ENCODE assay signal across 12 mouse cellular contexts in the genomic region with DNA sequence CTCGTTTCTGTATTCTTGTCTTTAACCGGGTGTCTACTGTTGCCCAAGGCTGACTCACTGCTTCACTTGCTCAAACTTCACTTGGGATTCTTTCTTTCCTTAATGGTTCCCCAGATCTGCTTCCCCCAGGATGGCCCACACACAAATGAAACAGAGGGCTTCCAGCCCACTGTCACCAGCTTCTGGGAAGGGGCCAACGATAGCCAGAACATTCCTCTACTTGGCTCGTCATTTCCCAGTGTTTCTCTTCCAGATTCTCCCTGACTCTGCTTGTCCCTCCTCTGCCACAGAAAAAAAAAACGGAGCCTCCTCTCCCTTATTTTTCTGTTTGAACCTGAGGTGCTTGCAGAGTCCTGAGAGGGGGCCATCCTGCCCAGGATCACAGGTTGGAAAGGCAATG. TPM values are rescaled to one million over a fixed set of nuclear protein-coding genes. Genes with fewer than 3 reads are reported as not detected.
DNase-seq lines count a peak whose midpoint lies in the region; ATAC-seq and TF ChIP-seq lines count a peak whose summit lies in the region.
"Had no signal": no experiment of that assay in that cellular context is flagged by ENCODE, and none has a peak within 500 bp of the region (broad histone marks: within the 10 kb centered on the region; RNA-seq: fewer than 3 reads in every experiment).

No protein-coding gene starts in this region.

- TF ChIP-seq EP300 in CH12.LX (IDR thresholded peaks at IDR 0.05; ENCODE audit: low read length), result no peak

- WGBS in kidney, embryonic 14.5 days, result 71% methylated on average over 5 of the region's 5 CpGs
- WGBS in embryonic facial prominence, embryonic 14.5 days, result 61% methylated on average over 5 of the region's 5 CpGs
- WGBS in limb, embryonic 12.5 days, result 75% methylated on average over 5 of the region's 5 CpGs

- H3K27ac ChIP-seq in kidney, embryonic 14.5 days (ENCODE audit: low read depth, low read length), result peak overlapping the region; percentile 79; the same call in 1 of the 2 replicates
- H3K27ac ChIP-seq in CH12.LX (ENCODE audit: insufficient read depth, low read depth), result no peak overlapping the region; the same call in 1 of the 2 replicates
- H3K27ac ChIP-seq in embryonic facial prominence, embryonic 14.5 days (replicated peaks; ENCODE audit: low read depth, low read length), result peak overlapping the region; percentile 91
- peak overlapping the region; percentile 90 for H3K27ac ChIP-seq in limb, embryonic 12.5 days

- no peaks in the 10 kb centered on the region for H3K9me3 ChIP-seq in kidney, embryonic 14.5 days (ENCODE audit: control insufficient read depth, low read length)
- no peaks in the 10 kb centered on the region for H3K9me3 ChIP-seq in CH12.LX (replicated peaks; ENCODE audit: low read length)
- H3K9me3 ChIP-seq in embryonic facial prominence, embryonic 14.5 days (ENCODE audit: control insufficient read depth, low read length), result no peaks in the 10 kb centered on the region
- H3K9me3 ChIP-seq in limb, embryonic 12.5 days, result no peaks in the 10 kb centered on the region

- H3K27me3 ChIP-seq in kidney, embryonic 14.5 days (ENCODE audit: control insufficient read depth, insufficient read depth, low read length), result no peaks in the 10 kb centered on the region
- H3K27me3 ChIP-seq in CH12.LX (replicated peaks), result peaks cover 2% of the 10 kb centered on the region
- no peaks in the 10 kb centered on the region for H3K27me3 ChIP-seq in embryonic facial prominence, embryonic 14.5 days (replicated peaks; ENCODE audit: control insufficient read depth, insufficient read depth, low read length)
- H3K27me3 ChIP-seq in limb, embryonic 12.5 days, result no peaks in the 10 kb centered on the region

- in situ Hi-C loops in CH12.LX (cut with MboI; ENCODE audit: low pct_ligation_motif_present, low pct_unique_long_range_greater_than_20kb, low sequenced_read_pairs), result loop anchor here (25.0 kb wide), 1 partner anchor 632 kb away; no protein-coding TSS in a partner anchor

- DNase-seq in kidney, adult 9 months, result no peak
- DNase-seq in CH12.LX (ENCODE audit: extremely low read depth), result no peak
- no peak for DNase-seq in embryonic facial prominence, embryonic 14.5 days (ENCODE audit: low spot score)
- DNase-seq in c-Kit-positive CD71-positive TER-119-positive erythroid progenitor cells, embryonic 14.5 days (ENCODE audit: low spot score), result no peak
- DNase-seq in frontal cortex, adult 2 months (ENCODE audit: extremely low spot score in 1 of 2, low spot score in 1 of 2), result no peak
- DNase-seq in embryo, embryonic 10.5 days (ENCODE audit: low spot score), result no peak
- DNase-seq: cerebellum, adult 18-20 months had no signal

- peaks cover 26% of the 10 kb centered on the region for H3K4me1 ChIP-seq in kidney, embryonic 14.5 days (ENCODE audit: control insufficient read depth, insufficient read depth, low read length)
- peaks cover 4 to 41% of the 10 kb centered on the region in 2 experiments for H3K4me1 ChIP-seq in CH12.LX (ENCODE audit: control insufficient read depth in 1 of 2, insufficient read depth in 2 of 2)
- H3K4me1 ChIP-seq in embryonic facial prominence, embryonic 14.5 days (ENCODE audit: control insufficient read depth, insufficient read depth, low read length), result peaks cover 45% of the 10 kb centered on the region
- H3K4me1 ChIP-seq in limb, embryonic 12.5 days (replicated peaks), result peaks cover 41% of the 10 kb centered on the region

- H3K4me2 ChIP-seq in kidney, embryonic 14.5 days (replicated peaks; ENCODE audit: low read depth, low read length), result no peak overlapping the region
- peak overlapping the region; percentile 69 for H3K4me2 ChIP-seq in CH12.LX (ENCODE audit: insufficient read depth, low read depth, poor library complexity, severe bottlenecking)
- H3K4me2 ChIP-seq in embryonic facial prominence, embryonic 14.5 days (ENCODE audit: low read depth, low read length), result peak overlapping the region; percentile 50
- peak overlapping the region; percentile 37; the same call in 1 of the 2 replicates for H3K4me2 ChIP-seq in limb, embryonic 12.5 days

- TF ChIP-seq POLR2A in CH12.LX (IDR thresholded peaks at IDR 0.05; ENCODE audit: low read depth, low read length), result no peak

- H3K79me2 ChIP-seq in CH12.LX (replicated peaks; ENCODE audit: control insufficient read depth, extremely low read depth, insufficient read depth, poor library complexity, severe bottlenecking), result no peaks in the 10 kb centered on the region; the same call in 1 of the 2 replicates

- no peak for ATAC-seq in kidney, embryonic 14.5 days (ENCODE audit: low FRiP score, low TSS enrichment)
- ATAC-seq in embryonic facial prominence, embryonic 14.5 days (ENCODE audit: low read depth), result no peak
- ATAC-seq in limb, embryonic 12.5 days (ENCODE audit: insufficient number of reproducible peaks, insufficient read depth, low FRiP score, low TSS enrichment, low read depth), result no peak

- no peak overlapping the region for H3K4me3 ChIP-seq in kidney, embryonic 14.5 days (ENCODE audit: low read length)
- no peak overlapping the region for H3K4me3 ChIP-seq in CH12.LX (replicated peaks in 1 of 3; ENCODE audit: low read depth in 2 of 3, low read length in 2 of 3, poor library complexity in 1 of 3)
- H3K4me3 ChIP-seq in embryonic facial prominence, embryonic 14.5 days (ENCODE audit: low read depth, low read length), result no peak overlapping the region
- no peak overlapping the region for H3K4me3 ChIP-seq in limb, embryonic 12.5 days (replicated peaks)
- H3K4me3 ChIP-seq: erythroblast, embryonic 14.5 days had no signal

- TF ChIP-seq CTCF in CH12.LX (conservative IDR thresholded peaks at IDR 0.05 in 1 of 2, IDR thresholded peaks at IDR 0.05 in 1 of 2; ENCODE audit: low read depth in 2 of 2, low read length in 2 of 2), result no peak

- H3K36me3 ChIP-seq in kidney, embryonic 14.5 days (ENCODE audit: control insufficient read depth, insufficient read depth, low read length), result peaks cover 3% of the 10 kb centered on the region; the same call in 1 of the 2 replicates
- H3K36me3 ChIP-seq in CH12.LX (replicated peaks in 1 of 2; ENCODE audit: control insufficient read depth in 1 of 2, insufficient read depth in 1 of 2, low read length in 1 of 2), result peaks cover 0 to 2% of the 10 kb centered on the region in 2 experiments
- peaks cover 8% of the 10 kb centered on the region; the same call in 1 of the 2 replicates for H3K36me3 ChIP-seq in embryonic facial prominence, embryonic 14.5 days (ENCODE audit: control insufficient read depth, insufficient read depth, low read length)
- H3K36me3 ChIP-seq in limb, embryonic 12.5 days, result peaks cover 10% of the 10 kb centered on the region; the same call in 1 of the 2 replicates

- dilution Hi-C loops in CH12.LX (cut with MboI; ENCODE audit: extremely low pct_ligation_motif_present, extremely low pct_unique_long_range_greater_than_20kb, low sequenced_read_pairs), result no loop called here

- H3K9ac ChIP-seq in kidney, embryonic 14.5 days (ENCODE audit: low read depth, low read length), result no peak overlapping the region
- peak overlapping the region; percentile 64 for H3K9ac ChIP-seq in CH12.LX (ENCODE audit: insufficient read depth, low read depth)
- H3K9ac ChIP-seq in embryonic facial prominence, embryonic 14.5 days (ENCODE audit: low read depth, low read length), result peak overlapping the region; percentile 36; the same call in 1 of the 2 replicates
- H3K9ac ChIP-seq in limb, embryonic 12.5 days (replicated peaks), result no peak overlapping the region

- no peak for TF ChIP-seq RAD21 in CH12.LX (IDR thresholded peaks at IDR 0.05; ENCODE audit: low read depth, low read length)

TF ChIP-seq in CH12.LX, 34 proteins besides CTCF, POLR2A, EP300 and RAD21:
- TF ChIP-seq TBP (conservative IDR thresholded peaks at IDR 0.05; ENCODE audit: low read depth, low read length) (no peak), NELFE (IDR thresholded peaks at IDR 0.05; ENCODE audit: low read depth, low read length) (no peak), IRF4 (IDR thresholded peaks at IDR 0.05; ENCODE audit: low read depth, low read length) (no peak), ZMIZ1 (IDR thresholded peaks at IDR 0.05; ENCODE audit: low read depth, low read length) (no peak), POLR2AphosphoS2 (IDR thresholded peaks at IDR 0.05; ENCODE audit: low read depth, low read length) (no peak), E2F4 (IDR thresholded peaks at IDR 0.05; ENCODE audit: insufficient replicate concordance, low read depth, low read length) (no peak), ELF1 (IDR thresholded peaks at IDR 0.05; ENCODE audit: low read depth, low read length) (no peak), NRF1 (IDR thresholded peaks at IDR 0.05; ENCODE audit: low read depth, low read length) (no peak), UBTF (IDR thresholded peaks at IDR 0.05; ENCODE audit: low read depth, low read length) (no peak)
TF ChIP-seq in CH12.LX: peak in this region for 0.

RNA-seq across cellular contexts. Expression of gene Capn2, which starts 1.9 kb away (rescaled TPM):
- 52.3 and 94.7 TPM in 2 replicates for polyA plus RNA-seq in kidney, embryonic 14.5 days (2014; fragmentation: Nextera tagmentation; extraction: Ambion mirVana)
- total RNA-seq in CH12.LX (2012; rRNA removed) (25.9 and 28.1 TPM in 2 replicates), CH12.LX (2014; rRNA removed) (10.9 and 12.5 TPM in 2 replicates)
- 14.2 and 15.0 TPM in 2 replicates for polyA plus RNA-seq in CH12.LX (2012; ENCODE audit: insufficient read length, low read depth)
- 115 and 117 TPM in 2 replicates for polyA plus RNA-seq in embryonic facial prominence, embryonic 14.5 days (2014; fragmentation: Nextera tagmentation; extraction: Ambion mirVana)
- 134 TPM in 2 replicates for polyA plus RNA-seq in limb, embryonic 12.5 days (2016; fragmentation: Nextera tagmentation; extraction: Ambion mirVana)
- polyA plus RNA-seq in frontal cortex, adult 2 months (2012; rRNA removed), result 73.0 and 73.1 TPM in 2 replicates

RNA-seq across cellular contexts. Expression of gene Capn8, which starts 45.5 kb away (rescaled TPM):
- not detected in 2 replicates for polyA plus RNA-seq in kidney, embryonic 14.5 days (2014; fragmentation: Nextera tagmentation; extraction: Ambion mirVana)
- total RNA-seq in CH12.LX (2012; rRNA removed) (not detected in 2 replicates), CH12.LX (2014; rRNA removed) (not detected in 2 replicates)
- not detected in 2 replicates for polyA plus RNA-seq in CH12.LX (2012; ENCODE audit: insufficient read length, low read depth)
- polyA plus RNA-seq in embryonic facial prominence, embryonic 14.5 days (2014; fragmentation: Nextera tagmentation; extraction: Ambion mirVana), result 0.07 and 0.16 TPM in 2 replicates
- polyA plus RNA-seq in limb, embryonic 12.5 days (2016; fragmentation: Nextera tagmentation; extraction: Ambion mirVana), result not detected in 2 replicates
- polyA plus RNA-seq in frontal cortex, adult 2 months (2012; rRNA removed), result 0.06 TPM in 1 of 2 replicates, not detected in the other
- total RNA-seq: gastrocnemius, postnatal 25 days; left cerebral cortex, postnatal 25 days had no signal
- polyA plus RNA-seq: erythroblast, embryonic 14.5 days had no signal

Comparison
In these comparisons a context has a peak if more than half of its experiments do, and no peak if none do; other contexts are left out.
1. H3K9ac ChIP-seq: peak in CH12.LX (single experiment) and embryonic facial prominence, embryonic 14.5 days (single experiment); none in kidney, embryonic 14.5 days (single experiment) and limb, embryonic 12.5 days (single experiment).